Mouse (Mus musculus) liver, embryonic 14.5 days (tissue): ENCODE results near the gene Kansl2. TPM values are rescaled to one million over a fixed set of nuclear protein-coding genes. Genes with fewer than 3 reads are reported as not detected.
A peak's percentile ranks its signal among the peaks of the same experiment; 100 is the strongest.
"Not testable (repeated sequence)": the region's sequence is repeated elsewhere in the genome, so short reads cannot be mapped to it uniquely, and the experiment has no call there.

ENCODE experiments used
- ATAC-seq: fragments of 200-750 bp; cut with Nextera tagmentation; 2 replicates; pipeline ENCODE4 v1.8.0; 2017; ENCODE audit warnings: moderate number of reproducible peaks, mild to moderate bottlenecking, moderate library complexity; ENCODE audit not compliant: insufficient read depth
- DNase-seq, 3 experiments: peaks; one replicate each; pipeline ENCODE4 v3.0.0-alpha.2; 2012 to 2013; ENCODE audit warnings: low read depth in 3 of 3, low spot score in 3 of 3
- H3K27ac ChIP-seq: fragments of 300-500 bp; sonication (generic); 2 replicates; pipeline ENCODE4 v1.5.1; 2014; ENCODE audit warnings: moderate library complexity, mild to moderate bottlenecking, control low read depth, inconsistent platforms
- H3K27me3 ChIP-seq: fragments of 300-500 bp; sonication (generic); 2 replicates; pipeline ENCODE4 v1.6.1; 2014; ENCODE audit warnings: mild to moderate bottlenecking, low read length, moderate library complexity; ENCODE audit not compliant: control insufficient read depth, insufficient read depth
- H3K36me3 ChIP-seq: fragments of 300-500 bp; sonication (generic); replicated peaks from 2 replicates; pipeline ENCODE4 v1.6.1; 2014; ENCODE audit warnings: low read depth; ENCODE audit not compliant: control insufficient read depth, insufficient read depth
- H3K4me1 ChIP-seq, 2 experiments: fragments of 200-500 bp in 1 of 2; fragments of 300-500 bp in 1 of 2; sonication (generic) in 1 of 2; replicated peaks; 2 replicates each; pipeline ENCODE4 v1.6.1; 2012 to 2014; ENCODE audit warnings: antibody characterized with exemption in 1 of 2, inconsistent platforms in 1 of 2, low read length in 1 of 2; ENCODE audit not compliant: control insufficient read depth in 2 of 2, insufficient read depth in 2 of 2
- H3K4me2 ChIP-seq: fragments of 300-500 bp; sonication (generic); 2 replicates; pipeline ENCODE4 v1.6.1; 2014; ENCODE audit warnings: low read depth, mild to moderate bottlenecking, control low read depth, moderate library complexity
- H3K4me3 ChIP-seq, 2 experiments: fragments of 200-500 bp in 1 of 2; fragments of 300-500 bp in 1 of 2; sonication (generic) in 1 of 2; 2 replicates each; pipeline ENCODE4 v1.5.1; 2012 to 2014; ENCODE audit warnings: low read depth in 2 of 2, low read length in 2 of 2, mild to moderate bottlenecking in 2 of 2, control low read depth in 1 of 2, inconsistent platforms in 1 of 2, moderate library complexity in 1 of 2; ENCODE audit not compliant: insufficient read depth in 1 of 2
- H3K9ac ChIP-seq: fragments of 300-500 bp; sonication (generic); replicated peaks from 2 replicates; pipeline ENCODE4 v1.6.1; 2014; ENCODE audit warnings: mild to moderate bottlenecking, control low read depth, moderate library complexity
- H3K9me3 ChIP-seq: fragments of 300-500 bp; sonication (generic); 2 replicates; pipeline ENCODE4 v1.6.1; 2016; ENCODE audit warnings: low read length, mixed read lengths; ENCODE audit not compliant: control insufficient read depth
- CTCF ChIP-seq: IDR thresholded peaks from 2 replicates; pipeline ENCODE4 v1.5.1; 2016; ENCODE audit warnings: antibody characterized with exemption, low read depth, control low read depth
- EP300 ChIP-seq: IDR thresholded peaks from 2 replicates; pipeline ENCODE4 v1.6.1; 2016; ENCODE audit warnings: antibody characterized with exemption, low read depth
- WGBS: fragments of 180-500 bp; shearing (Covaris S2); extraction: QIAGEN DNeasy Blood & Tissue Kit; methylation state at CpG from one replicate; pipeline ENCODE4 v1.1.7; 2014; ENCODE audit not compliant: insufficient replicate concordance; 5-methylcytosine and 5-hydroxymethylcytosine counted together
- polyA plus RNA-seq, 2 experiments: library from polyadenylated mRNA; depleted of rRNA in 1 of 2; stranded (reverse) in 1 of 2; unstranded in 1 of 2; fragments of >200 nt; fragmentation: Nextera tagmentation in 1 of 2; extraction: Ambion mirVana in 1 of 2; gene quantifications; 2 replicates each; pipeline versions ENCODE4 v1.2.1 to v1.2.3; 2012 to 2014

Kansl2 gene
- polyA plus RNA-seq, 2 experiments = 21.7 to 31.1 TPM

DNA sequence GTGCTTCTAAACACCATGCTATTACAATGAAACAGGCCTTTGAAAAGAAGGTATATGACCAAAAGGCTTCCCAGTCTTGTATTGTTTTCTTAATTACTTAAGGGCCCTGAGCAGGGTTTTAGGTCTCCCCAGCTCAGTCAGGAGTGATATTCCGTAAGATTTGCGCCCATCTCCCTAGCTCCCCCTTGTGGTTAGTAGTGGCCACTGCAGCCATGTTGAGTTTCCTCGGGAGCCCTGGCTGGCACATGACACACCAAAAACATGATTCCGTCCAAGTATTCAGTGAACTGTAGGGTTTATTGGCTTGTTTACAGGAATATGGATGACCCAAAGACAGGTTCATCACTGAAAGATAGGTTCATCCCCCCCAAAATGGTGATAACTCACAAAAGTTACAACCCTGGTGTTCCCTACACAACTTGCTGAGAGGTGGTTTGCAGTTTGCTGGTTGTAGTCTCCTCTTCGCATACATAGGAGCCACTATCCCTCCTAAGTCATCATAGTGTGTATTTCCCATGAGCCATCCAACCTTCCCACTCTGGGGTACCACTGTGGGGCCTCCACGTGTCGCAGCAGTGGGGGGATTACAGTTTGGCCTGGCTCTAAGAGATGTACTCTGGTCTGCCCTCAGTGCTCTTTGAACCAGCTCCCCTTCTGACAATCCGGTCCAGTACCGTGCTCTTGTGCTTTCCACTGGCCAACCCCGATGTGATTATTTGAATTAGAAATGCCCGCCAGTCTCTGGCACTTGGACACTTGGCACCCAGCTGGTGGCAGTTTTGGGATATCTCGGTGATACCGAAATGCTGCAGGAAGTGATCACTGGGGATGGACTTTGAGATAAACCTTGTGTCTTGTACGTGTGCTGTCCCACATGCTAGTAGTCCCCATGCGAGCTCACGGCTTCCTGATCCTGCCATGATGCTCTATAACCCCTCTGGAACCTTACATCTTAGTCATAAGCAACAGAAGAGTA is 16.4 kb downstream of the Kansl2 start:
- H3K36me3 ChIP-seq = peaks cover 41% of the 10 kb centered on the region
- H3K9me3 ChIP-seq = no peaks in the 10 kb centered on the region
- H3K27me3 ChIP-seq = no peaks in the 10 kb centered on the region
- no peak overlapping the region for H3K9ac ChIP-seq
- no peaks in the 10 kb centered on the region for H3K4me1 ChIP-seq
- 46% methylated on average over 16 of the region's 16 CpGs for whole genome bisulfite sequencing
- H3K4me3 ChIP-seq = no peak overlapping the region
- no peak overlapping the region for H3K4me2 ChIP-seq
- DNase-seq (peak in 1 of 3 experiments; percentile 34), ATAC-seq (peak; percentile 42)
- no peak overlapping the region for H3K27ac ChIP-seq
- no peak for TF ChIP-seq EP300
- TF ChIP-seq CTCF = peak; percentile 98

DNA sequence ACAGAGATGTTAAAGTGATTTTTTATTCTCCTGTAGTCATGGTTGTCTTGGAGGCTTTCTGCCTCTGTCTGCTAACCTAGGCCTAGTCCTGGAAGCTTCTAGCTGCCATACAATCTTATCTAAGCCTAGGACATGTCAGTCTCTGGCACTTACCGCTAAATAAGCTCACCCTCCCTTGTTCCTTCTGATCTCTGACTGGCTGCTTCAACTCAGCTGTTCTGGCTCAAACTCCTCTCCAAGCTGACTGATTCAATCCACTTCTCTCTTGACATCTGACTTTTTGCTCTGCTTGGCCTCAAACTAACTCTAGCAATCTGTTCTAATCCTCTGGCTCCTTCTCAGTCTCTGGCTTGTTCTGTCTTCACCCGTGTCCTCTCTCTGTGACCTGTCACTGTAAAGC is 19.2 kb downstream of the Kansl2 start:
- not testable (repeated sequence) for H3K4me1 ChIP-seq, ATAC-seq, H3K9ac ChIP-seq, H3K4me3 ChIP-seq, DNase-seq, H3K27me3 ChIP-seq, H3K27ac ChIP-seq, H3K9me3 ChIP-seq, H3K4me2 ChIP-seq
- H3K36me3 ChIP-seq = peaks cover 15% of the 10 kb centered on the region
- WGBS = 47% methylated on average over 2 of the region's 2 CpGs

DNA sequence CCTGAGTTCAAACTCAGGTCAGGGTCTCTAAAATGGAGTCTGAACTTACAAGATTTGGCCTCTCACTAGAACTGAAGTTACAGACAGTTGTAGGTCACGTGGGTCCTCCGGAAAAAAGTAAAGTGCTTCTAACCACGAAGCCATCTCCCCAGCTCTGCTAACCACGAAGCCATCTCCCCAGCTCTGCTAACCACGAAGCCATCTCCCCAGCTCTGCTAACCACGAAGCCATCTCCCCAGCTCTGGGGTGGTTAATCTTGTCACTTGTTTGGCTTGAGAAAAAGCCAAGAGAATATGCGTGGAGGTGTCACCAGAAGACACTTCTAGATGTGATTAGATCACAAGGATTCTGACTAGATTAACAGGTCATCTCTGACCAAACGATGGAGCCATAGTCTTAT is 19.9 kb downstream of the Kansl2 start:
- Histone ChIP-seq H3K27ac (no peak overlapping the region), H3K4me2 (no peak overlapping the region), H3K36me3 (peaks cover 9% of the 10 kb centered on the region), H3K27me3 (no peaks in the 10 kb centered on the region), H3K9ac (no peak overlapping the region), H3K4me3 (no peak overlapping the region), H3K9me3 (no peaks in the 10 kb centered on the region), H3K4me1 (peaks cover 0 to 3% of the 10 kb centered on the region in 2 experiments; a peak in 2 of 4 replicates)
- ATAC-seq (no peak), DNase-seq (no peak)
- 16% methylated on average over 8 of the region's 8 CpGs for WGBS
- TF ChIP-seq CTCF (no peak), EP300 (no peak)

DNA sequence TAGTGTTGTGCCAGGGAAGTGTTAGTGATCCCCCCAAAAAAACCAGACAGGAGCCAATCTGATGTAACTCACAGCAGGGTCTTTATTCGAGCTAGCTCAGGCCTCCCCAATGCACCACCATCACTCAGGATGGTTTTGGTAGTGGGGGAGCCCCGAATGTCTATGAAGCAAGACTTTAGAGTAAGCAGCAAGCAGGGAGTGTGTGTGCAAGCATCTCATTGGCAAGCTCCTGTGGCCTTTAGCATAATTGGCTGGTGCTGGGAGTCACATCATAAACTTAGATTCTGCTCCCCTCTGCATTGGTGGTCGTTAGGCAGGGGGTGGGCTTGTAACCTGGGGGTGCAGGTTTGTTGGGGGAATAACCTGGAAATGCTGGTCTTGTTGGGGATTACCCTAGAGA is 20.4 kb downstream of the Kansl2 start:
- H3K36me3 ChIP-seq, DNase-seq, H3K9ac ChIP-seq, H3K4me3 ChIP-seq, H3K27me3 ChIP-seq, ATAC-seq, H3K4me1 ChIP-seq, H3K4me2 ChIP-seq, H3K9me3 ChIP-seq, H3K27ac ChIP-seq: not testable (repeated sequence)
- WGBS = 30% methylated on average over 3 of the region's 3 CpGs

DNA sequence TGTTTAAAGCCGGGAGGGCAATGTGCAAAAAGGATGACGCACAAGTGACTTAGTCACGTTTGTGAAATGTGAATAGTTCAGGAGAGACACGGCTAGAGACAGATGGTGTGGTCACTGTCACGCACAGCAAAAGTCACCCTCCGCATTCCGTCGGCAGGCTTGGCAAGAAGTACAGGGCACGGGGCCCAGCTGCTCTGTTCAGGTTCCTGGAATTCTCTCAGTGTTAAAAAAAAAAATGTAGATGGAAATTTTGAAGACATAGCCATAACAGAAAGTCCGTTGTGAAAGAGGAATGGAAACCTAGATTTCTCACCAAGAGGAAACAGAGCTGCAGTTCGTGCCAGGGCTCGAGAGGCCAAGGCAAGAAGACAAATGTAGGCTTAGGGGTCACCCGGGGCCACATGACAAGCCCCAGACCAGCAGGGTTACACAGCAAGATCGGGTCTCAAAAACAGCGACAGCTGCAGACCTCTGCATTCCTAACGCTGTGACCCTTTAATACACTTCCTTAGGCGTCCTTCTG is 21.2 kb downstream of the Kansl2 start:
- H3K4me2 ChIP-seq = no peak overlapping the region
- peaks cover 0 to 3% of the 10 kb centered on the region in 2 experiments; a peak in 2 of 4 replicates for H3K4me1 ChIP-seq
- 57% methylated on average over 17 of the region's 17 CpGs for WGBS
- H3K9ac ChIP-seq = no peak overlapping the region
- H3K9me3 ChIP-seq = no peaks in the 10 kb centered on the region
- TF ChIP-seq CTCF (no peak), EP300 (no peak)
- no peak overlapping the region for H3K4me3 ChIP-seq
- H3K27me3 ChIP-seq = no peaks in the 10 kb centered on the region
- ATAC-seq (no peak), DNase-seq (no peak)
- H3K36me3 ChIP-seq = peaks cover 3% of the 10 kb centered on the region
- H3K27ac ChIP-seq = no peak overlapping the region
